In the genomic region with DNA sequence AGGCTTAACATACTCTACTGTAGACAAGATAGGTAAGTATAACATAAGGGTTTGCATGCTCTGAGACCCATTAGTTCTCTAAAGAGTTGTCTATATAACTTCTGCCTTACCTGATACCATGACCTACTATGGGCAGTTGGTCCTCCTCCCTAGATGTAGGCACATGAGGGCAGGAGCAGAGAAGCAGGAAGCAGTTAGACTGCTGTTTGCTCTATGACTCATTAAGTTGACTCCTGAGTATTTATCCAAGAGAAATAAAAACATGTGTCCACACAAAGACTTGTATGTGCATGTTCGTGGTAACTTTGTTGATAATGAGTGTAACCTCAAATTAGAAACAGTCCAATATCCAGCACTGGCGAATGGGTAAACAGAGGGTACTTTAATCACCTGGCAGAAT, we compare ENCODE assay signal across 18 mouse cellular contexts.
"Had no signal": no experiment of that assay in that cellular context is flagged by ENCODE, and none has a peak within 500 bp of the region (broad histone marks: within the 10 kb centered on the region; RNA-seq: fewer than 3 reads in every experiment).

No protein-coding gene starts in this region.

- H3K27ac ChIP-seq: liver, embryonic 13.5 days; liver, embryonic 15.5 days; lung, embryonic 15.5 days; macrophage; midbrain, embryonic 13.5 days; midbrain, embryonic 15.5 days; neural tube, embryonic 12.5 days had no signal

- ATAC-seq: liver, postnatal 0 days; midbrain, embryonic 13.5 days; midbrain, embryonic 15.5 days had no signal

- H3K9ac ChIP-seq: liver, embryonic 13.5 days; liver, embryonic 15.5 days; liver, postnatal 0 days; lung, embryonic 15.5 days; midbrain, embryonic 13.5 days; midbrain, embryonic 15.5 days; neural tube, embryonic 12.5 days had no signal

- H3K27me3 ChIP-seq: liver, embryonic 13.5 days; liver, embryonic 15.5 days; lung, embryonic 15.5 days; megakaryocyte, embryonic 14.5 days; midbrain, embryonic 13.5 days; midbrain, embryonic 15.5 days; neural tube, embryonic 12.5 days had no signal

- H3K9me3 ChIP-seq: liver, embryonic 13.5 days; liver, embryonic 15.5 days; lung, embryonic 15.5 days; megakaryocyte, embryonic 14.5 days; midbrain, embryonic 13.5 days; midbrain, embryonic 15.5 days; neural tube, embryonic 12.5 days had no signal

- DNase-seq: liver, embryonic 13.5 days; liver, postnatal 0 days; lung, adult 2 months; lung, postnatal 14 days; lung, postnatal 36 days; right cerebral cortex, postnatal 14 days; thymus, adult 18-20 months; thymus, postnatal 14 days; thymus, postnatal 36 days had no signal

- H3K36me3 ChIP-seq: liver, embryonic 13.5 days; liver, embryonic 15.5 days; lung, embryonic 15.5 days; midbrain, embryonic 13.5 days; midbrain, embryonic 15.5 days; neural tube, embryonic 12.5 days had no signal

- H3K4me1 ChIP-seq: liver, embryonic 13.5 days; liver, embryonic 15.5 days; megakaryocyte, embryonic 14.5 days; midbrain, embryonic 13.5 days; midbrain, embryonic 15.5 days; neural tube, embryonic 12.5 days had no signal

- H3K4me2 ChIP-seq: liver, embryonic 11.5 days; liver, embryonic 13.5 days; liver, embryonic 15.5 days; lung, embryonic 15.5 days; midbrain, embryonic 11.5 days; midbrain, embryonic 13.5 days; midbrain, embryonic 15.5 days; neural tube, embryonic 12.5 days had no signal

- H3K4me3 ChIP-seq: liver, embryonic 13.5 days; liver, embryonic 15.5 days; lung, embryonic 15.5 days; megakaryocyte, embryonic 14.5 days; midbrain, embryonic 13.5 days; midbrain, embryonic 15.5 days; neural tube, embryonic 12.5 days had no signal
